Mouse (Mus musculus): ENCODE measurements around the gene Syt6. TPM values are rescaled to one million over a fixed set of nuclear protein-coding genes. Genes with fewer than 3 reads are reported as not detected.
A peak's percentile ranks its signal among the peaks of the same experiment; 100 is the strongest.

Gene Syt6
- total RNA-seq, 1 experiment from 2014 or later = not detected

GRCm38 (mm10) chr3:103683234-103683965, 108.4 kb downstream of the Syt6 start:
- ATAC-seq (replicated peaks in 1 of 2; ENCODE audit: insufficient read depth in 1 of 2, low FRiP score in 2 of 2, low TSS enrichment in 1 of 2, low read depth in 1 of 2, poor library complexity in 2 of 2, severe bottlenecking in 2 of 2) = no peak

DNA sequence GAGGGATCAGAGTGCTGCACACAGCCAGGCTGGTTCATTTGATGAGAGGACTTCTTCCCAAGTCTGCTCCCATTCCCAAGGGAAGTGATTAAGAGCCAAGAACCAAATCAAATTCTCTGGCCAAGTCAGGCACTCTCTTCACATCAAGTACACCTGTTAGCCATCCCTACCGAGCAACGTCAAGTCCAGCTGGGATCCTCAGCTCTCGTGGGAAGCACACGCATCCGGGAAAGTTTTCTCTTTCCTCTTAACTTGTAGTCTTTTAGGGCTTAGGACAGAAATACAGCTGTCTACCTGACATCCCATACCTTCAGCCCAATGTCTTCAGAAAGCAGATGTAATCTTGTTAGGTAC, 108.9 kb downstream of the Syt6 start:
- ATAC-seq (replicated peaks in 1 of 2; ENCODE audit: insufficient read depth in 1 of 2, low FRiP score in 2 of 2, low TSS enrichment in 1 of 2, low read depth in 1 of 2, poor library complexity in 2 of 2, severe bottlenecking in 2 of 2) = no peak

GRCm38 (mm10) chr3:103689043-103689442, 114.0 kb downstream of the Syt6 start:
- ATAC-seq (replicated peaks in 1 of 2; ENCODE audit: insufficient read depth in 1 of 2, low FRiP score in 2 of 2, low TSS enrichment in 1 of 2, low read depth in 1 of 2, poor library complexity in 2 of 2, severe bottlenecking in 2 of 2) = no peak

- 0 out of 4 replicates have a peak, but pooled peaks of 1 of the 2 experiments have one; percentile 36 for ATAC-seq (replicated peaks in 1 of 2; ENCODE audit: insufficient read depth in 1 of 2, low FRiP score in 2 of 2, low TSS enrichment in 1 of 2, low read depth in 1 of 2, poor library complexity in 2 of 2, severe bottlenecking in 2 of 2)
These were observed 115.5 kb downstream of the Syt6 start for GRCm38 (mm10) chr3:103690506-103690905.

Other genes starting within 250 kb of the Syt6 start
- 0.60 and 0.94 TPM in 2 replicates for gene Atg4a-ps, start 70.8 kb downstream of the Syt6 start, total RNA-seq (2017)
- 0.88 and 3.1 TPM in 2 replicates for gene Olfml3, start 162.8 kb downstream of the Syt6 start, total RNA-seq (2017)
- gene Gm10964, start 164.1 kb downstream of the Syt6 start, total RNA-seq (2017) = not detected in 2 replicates
- 105 and 128 TPM in 2 replicates for gene Hipk1, start 216.3 kb downstream of the Syt6 start, total RNA-seq (2017)
- 15.2 and 17.4 TPM in 2 replicates for gene Dclre1b, start 234.2 kb downstream of the Syt6 start, total RNA-seq (2017)
- 21.6 and 28.6 TPM in 2 replicates for gene Ap4b1, start 234.3 kb downstream of the Syt6 start, total RNA-seq (2017)
- 0.94 TPM in 1 of 2 replicates, not detected in the other for gene Gm43064, start 234.3 kb downstream of the Syt6 start, total RNA-seq (2017)